Mouse (Mus musculus) heart, postnatal 4 days (tissue): ENCODE results near the gene Senp5. TPM values are rescaled to one million over a fixed set of nuclear protein-coding genes. Genes with fewer than 3 reads are reported as not detected.
A peak's percentile ranks its signal among the peaks of the same experiment; 100 is the strongest.

Source experiments
- DNase-seq: peaks from one replicate; pipeline ENCODE4 v3.0.0; 2021
- microRNA-seq, 2 experiments: library from miRNA; unstranded; fragments of <30 nt; microRNA quantifications; one replicate each; pipeline ENCODE4 v1.2.0; 2021 to 2022
- total RNA-seq, 2 experiments: library from RNA; stranded (reverse); gene quantifications; 2 replicates each; pipeline ENCODE4 v1.2.3; 2021

The Senp5 gene
- total RNA-seq, 2 experiments from 2014 or later: 22.4 to 23.2 TPM

- DNase-seq: no peak
Observed at GRCm38 (mm10) chr16:31938856-31939255, 64.2 kb downstream of the Senp5 start.

GRCm38 (mm10) chr16:31936568-31936967 lies 66.5 kb downstream of the Senp5 start:
- DNase-seq: no peak

GRCm38 (mm10) chr16:31935091-31935979 lies 67.8 kb downstream of the Senp5 start:
- DNase-seq: no peak

GRCm38 (mm10) chr16:31934550-31935010 lies 68.5 kb downstream of the Senp5 start:
- DNase-seq: no peak

GRCm38 (mm10) chr16:31933751-31934549 lies 69.1 kb downstream of the Senp5 start, which contains the start of gene Pigz:
Pigz (plus strand) TSS chr16:31933851.
- peak; percentile 58 for DNase-seq

- peak; percentile 92 for DNase-seq
Observed at GRCm38 (mm10) chr16:31932840-31933697, 70.0 kb downstream of the Senp5 start.

GRCm38 (mm10) chr16:31932255-31932654 lies 70.8 kb downstream of the Senp5 start:
- DNase-seq: no peak

GRCm38 (mm10) chr16:31931330-31931729 lies 71.8 kb downstream of the Senp5 start:
- no peak for DNase-seq

- no peak for DNase-seq
Observed at GRCm38 (mm10) chr16:31927412-31927811, 75.7 kb downstream of the Senp5 start.

GRCm38 (mm10) chr16:31926547-31927182 lies 76.4 kb downstream of the Senp5 start:
- no peak for DNase-seq

GRCm38 (mm10) chr16:31926091-31926490 lies 77.0 kb downstream of the Senp5 start:
- no peak for DNase-seq

- DNase-seq: no peak
Observed at GRCm38 (mm10) chr16:31924368-31924767, 78.7 kb downstream of the Senp5 start.

GRCm38 (mm10) chr16:31918248-31918724 lies 84.8 kb downstream of the Senp5 start:
- peak; percentile 82 for DNase-seq

GRCm38 (mm10) chr16:31917776-31918175 lies 85.3 kb downstream of the Senp5 start:
- no peak for DNase-seq

GRCm38 (mm10) chr16:31910281-31910847 lies 92.7 kb downstream of the Senp5 start:
- no peak for DNase-seq

Small RNA genes within 50 kb of the gene (microRNA-seq; reads per million reads assigned to microRNA genes)
- 0 reads per million in 2 experiments for gene Gm26269

Other genes starting within 250 kb of the Senp5 start
- under 1 TPM in 1 of 2 experiments, not detected in 1; 0.07 TPM for gene Meltf, start 124.5 kb downstream of the Senp5 start, total RNA-seq
- 1 to 10 TPM; 1.0 to 1.2 TPM for gene Pigz, start 69.4 kb downstream of the Senp5 start, total RNA-seq
- gene 0610012G03Rik, start 54.8 kb downstream of the Senp5 start, total RNA-seq: 10 to 100 TPM; 60.4 to 66.7 TPM
- 10 to 100 TPM; 25.5 to 29.0 TPM for gene Ncbp2, start 54.8 kb downstream of the Senp5 start, total RNA-seq
- 10 to 100 TPM; 45.7 to 46.8 TPM for gene Pak2, start 76.1 kb upstream of the Senp5 start, total RNA-seq
- 10 to 100 TPM; 26.2 to 29.6 TPM for gene Pigx, start 96.5 kb upstream of the Senp5 start, total RNA-seq
- gene Cep19, start 96.5 kb upstream of the Senp5 start, total RNA-seq: 1 to 10 TPM; 9.8 to 9.9 TPM
- 1 to 10 TPM; 6.0 to 6.7 TPM for gene Nrros, start 162.3 kb upstream of the Senp5 start, total RNA-seq
- not detected for gene Bex6, start 176.5 kb upstream of the Senp5 start, total RNA-seq
- gene Fbxo45, start 243.9 kb upstream of the Senp5 start, total RNA-seq: 10 to 100 TPM; 16.6 to 18.4 TPM
- 1 to 10 TPM; 8.0 to 8.5 TPM for gene Wdr53, start 243.9 kb upstream of the Senp5 start, total RNA-seq